Mouse (Mus musculus) spleen, adult 12 weeks (tissue): Measurements from ENCODE around the gene Paqr7.

Experiments
- DNase-seq: peaks from one replicate; pipeline ENCODE4 v3.0.0; 2022; ENCODE audit warnings: low spot score

The Paqr7 gene

DNA sequence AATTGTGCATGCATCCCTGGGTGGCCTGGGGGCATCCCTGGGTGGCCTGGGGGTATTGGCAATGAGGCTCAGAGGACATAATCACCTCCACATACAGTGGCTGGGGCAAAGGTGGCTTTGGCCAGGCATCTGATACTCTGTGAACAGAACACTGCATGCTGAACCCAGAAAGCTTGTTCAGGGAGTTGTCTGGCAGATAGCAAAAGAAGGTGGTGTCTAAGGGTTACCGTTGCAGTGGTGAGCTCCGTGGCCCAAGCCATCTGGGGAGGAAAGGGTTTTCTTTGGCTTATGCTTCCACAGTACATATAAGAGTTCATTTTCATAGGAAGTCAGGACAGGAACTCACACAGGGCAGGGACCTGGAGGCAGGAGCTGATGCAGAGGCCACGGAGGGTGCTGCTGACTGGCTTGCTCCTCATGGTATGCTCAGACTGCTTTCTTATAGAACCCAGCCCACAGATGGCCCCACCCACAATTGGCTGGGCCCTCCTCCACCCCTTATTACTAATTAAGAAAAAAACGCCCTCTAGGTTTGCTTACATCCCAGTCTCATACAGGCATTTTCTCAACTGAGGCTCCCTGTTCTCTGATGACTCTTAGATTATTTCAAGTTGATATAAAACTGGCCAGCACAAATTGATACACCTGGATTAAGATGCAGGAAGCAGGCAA is 7.3 kb downstream of the Paqr7 start:
- DNase-seq = peak; percentile 49

DNA sequence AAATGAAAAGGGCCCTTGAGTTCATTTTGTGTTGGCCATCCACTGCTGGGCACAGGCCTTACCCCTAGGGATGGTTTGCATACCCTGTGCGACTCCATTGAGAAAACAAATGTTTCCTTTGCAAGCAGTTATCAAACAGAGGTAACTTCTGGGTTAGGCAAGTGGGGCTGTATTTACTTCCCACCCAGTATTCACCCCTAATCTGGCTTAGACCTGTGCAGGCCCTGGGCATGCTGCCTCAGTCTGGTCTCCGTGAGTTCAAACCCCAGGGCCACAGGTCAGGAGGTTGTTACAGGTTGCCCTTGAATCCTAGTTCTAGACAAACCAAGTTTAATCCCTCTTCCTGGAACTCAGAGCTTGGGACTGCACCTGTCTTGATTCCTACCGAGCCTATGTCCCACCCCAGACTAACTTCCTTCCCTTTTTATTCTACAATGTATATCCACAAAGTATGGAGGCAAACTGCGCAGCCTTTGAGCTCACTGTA is 8.8 kb downstream of the Paqr7 start:
- DNase-seq = no peak

DNA sequence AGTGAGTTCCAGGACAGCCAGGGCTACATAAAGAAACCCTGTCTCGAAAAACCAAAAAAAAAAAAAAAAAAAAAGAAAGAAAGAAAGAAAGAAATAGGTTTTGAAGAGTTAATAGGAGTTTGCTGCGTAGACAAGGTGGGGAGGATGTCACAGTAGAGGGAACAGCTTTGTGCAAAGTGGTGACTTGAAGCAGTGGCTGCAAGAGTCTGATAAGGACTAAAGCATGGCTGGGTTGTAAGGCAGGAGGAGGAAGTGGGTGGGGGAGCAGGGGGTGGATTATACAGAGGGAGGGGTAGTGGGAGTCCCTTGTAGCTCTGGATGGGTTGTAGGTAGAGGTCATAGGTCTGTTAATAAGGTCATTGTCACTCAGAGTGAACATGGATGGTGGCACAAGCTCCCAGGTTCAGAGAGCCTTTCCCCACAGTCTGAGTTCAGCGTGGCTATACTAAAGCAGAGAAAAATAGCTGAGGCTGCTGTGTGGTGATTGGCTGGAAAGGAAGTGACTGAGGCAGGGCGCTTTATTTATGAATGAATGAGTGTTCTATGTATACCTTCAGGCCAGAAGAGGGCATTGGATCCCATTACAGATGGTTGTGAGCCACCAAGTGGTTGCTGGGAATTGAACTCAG is 9.6 kb downstream of the Paqr7 start:
- peak; percentile 53 for DNase-seq

DNA sequence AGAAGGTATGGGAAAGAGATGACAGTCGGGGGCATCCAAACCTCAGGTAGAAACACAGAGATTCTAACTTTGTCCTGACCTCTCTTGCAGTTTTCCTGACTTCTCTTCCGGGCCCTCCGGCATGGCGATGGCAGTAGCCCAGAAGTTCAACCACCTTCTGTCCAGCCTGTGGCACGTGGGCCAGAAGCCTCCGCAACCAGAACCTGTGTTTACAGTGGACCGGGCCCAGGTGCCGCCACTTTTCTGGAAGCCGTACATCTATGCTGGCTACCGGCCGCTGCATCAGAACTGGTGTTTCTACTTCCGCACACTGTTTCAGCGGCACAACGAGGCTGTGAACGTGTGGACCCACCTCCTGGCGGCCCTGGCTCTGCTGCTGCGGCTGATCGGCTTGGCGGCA is 10.2 kb downstream of the Paqr7 start:
- DNase-seq = no peak

DNA sequence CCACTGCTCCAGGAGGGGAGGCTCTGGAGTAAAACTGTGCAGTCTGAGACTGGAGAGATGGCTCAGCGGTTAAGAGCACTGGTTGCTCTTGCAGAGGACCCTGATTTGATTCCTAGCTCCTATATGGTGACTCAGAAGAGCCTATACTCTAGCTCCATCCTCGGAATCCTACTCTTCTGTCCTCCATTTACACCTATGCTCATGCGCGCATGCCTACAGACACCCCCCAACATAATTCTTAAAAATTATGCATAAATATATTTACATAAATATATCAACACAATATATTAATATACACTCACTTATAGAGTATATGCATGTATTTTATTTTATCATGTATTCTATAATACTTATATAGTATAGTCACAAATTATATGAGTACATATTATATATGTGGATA is 13.9 kb downstream of the Paqr7 start:
- no peak for DNase-seq

DNA sequence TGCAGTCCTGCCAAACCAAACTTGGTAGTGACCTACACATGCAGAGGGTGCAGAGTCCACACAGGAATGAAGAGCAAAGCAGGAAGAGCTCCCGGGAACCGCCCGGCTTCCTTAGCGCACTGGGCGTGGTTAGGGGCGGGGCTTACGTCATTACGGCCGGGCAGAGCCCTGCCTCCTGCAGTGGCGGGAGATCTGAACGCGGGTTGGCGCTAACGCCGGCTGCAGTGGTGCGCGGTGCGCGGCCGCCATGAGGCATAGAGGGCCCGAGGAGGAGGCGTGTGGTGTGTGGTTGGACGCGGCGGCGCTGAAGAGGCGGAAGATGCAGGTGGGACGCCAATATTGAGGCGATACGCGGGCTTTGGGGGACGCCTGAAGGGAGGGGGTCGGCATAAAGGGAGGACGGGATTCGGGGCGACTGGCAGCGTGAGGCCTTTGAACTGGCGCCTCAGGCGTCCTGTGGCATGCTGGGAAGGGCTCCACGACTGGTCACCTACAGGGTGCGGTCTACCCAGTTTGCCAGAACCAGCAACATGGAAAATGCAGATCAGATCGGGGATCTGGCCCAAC is 14.4 kb downstream of the Paqr7 start, which contains the start of gene Aunip:
Gene Aunip, plus strand, starts transcription at position 155 of the 567 bp plus-strand sequence.
- DNase-seq = peak; percentile 66

DNA sequence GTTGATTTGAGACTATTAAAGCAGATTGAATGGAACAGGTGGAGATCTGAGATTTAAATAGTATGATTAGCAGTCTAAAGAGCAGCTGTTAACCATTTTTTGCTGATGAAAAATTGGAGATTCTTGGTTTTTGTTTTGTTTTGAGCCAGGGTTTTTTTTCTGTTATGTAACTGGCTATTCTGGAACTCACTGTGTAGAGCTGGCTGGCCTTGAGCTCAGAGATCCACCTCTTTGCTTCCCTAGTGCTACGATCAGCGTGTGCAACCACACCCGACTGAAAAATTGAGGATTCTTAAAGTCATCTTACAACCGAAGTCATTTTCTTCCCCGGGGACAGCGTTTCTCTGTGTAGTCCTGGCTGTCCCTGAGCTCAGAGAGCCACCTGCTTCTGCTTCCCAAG is 15.2 kb downstream of the Paqr7 start:
- no peak for DNase-seq

DNA sequence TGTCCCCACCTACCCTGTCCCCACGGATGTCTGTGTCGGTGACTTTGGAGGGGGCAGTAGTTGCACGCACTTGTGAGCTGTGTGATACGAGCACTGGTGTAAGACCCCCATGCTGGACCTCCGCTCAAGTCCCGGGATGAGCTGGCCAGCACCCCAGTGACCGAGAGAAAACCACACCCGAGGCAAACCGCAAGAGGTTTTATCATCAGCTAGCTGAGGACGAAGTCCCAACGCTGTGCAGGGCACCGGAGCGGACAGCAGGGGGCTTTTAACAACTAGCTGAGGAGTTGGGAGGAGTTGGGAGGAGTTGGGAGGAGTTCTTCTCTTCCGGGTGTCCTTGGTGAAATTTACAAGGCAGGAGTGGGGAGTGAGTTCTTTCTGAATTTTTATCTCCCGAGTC is 16.3 kb downstream of the Paqr7 start:
- no peak for DNase-seq

DNA sequence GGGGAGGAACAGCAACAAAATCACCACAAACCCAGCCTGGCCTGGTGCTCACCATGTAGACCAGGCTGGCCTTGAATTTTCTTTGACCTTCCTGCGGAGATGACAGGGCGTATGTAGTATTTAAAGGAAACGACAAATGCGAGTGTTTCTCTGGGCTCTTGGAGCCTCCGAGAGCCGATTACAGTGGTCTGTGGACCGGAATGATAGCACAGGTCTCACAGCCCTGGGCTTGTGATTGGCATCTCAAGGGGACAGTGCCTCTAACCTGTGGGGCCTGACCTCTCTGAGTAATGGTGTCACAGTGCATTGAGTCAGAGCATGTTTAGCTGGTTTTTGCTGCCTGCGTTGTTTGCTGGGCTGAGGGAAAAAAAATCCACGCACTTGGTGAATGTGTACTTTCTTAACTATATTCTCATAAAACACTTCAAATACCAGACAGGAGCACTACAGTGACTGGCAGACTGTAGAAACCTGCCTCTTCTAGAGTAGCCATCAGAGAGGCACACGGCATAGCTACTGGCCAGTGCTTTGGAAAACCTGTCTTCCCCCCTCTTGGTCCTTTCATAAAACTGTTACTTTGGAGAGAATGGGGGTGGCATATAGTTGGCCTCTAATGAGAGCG is 17.9 kb downstream of the Paqr7 start:
- DNase-seq = no peak

DNA sequence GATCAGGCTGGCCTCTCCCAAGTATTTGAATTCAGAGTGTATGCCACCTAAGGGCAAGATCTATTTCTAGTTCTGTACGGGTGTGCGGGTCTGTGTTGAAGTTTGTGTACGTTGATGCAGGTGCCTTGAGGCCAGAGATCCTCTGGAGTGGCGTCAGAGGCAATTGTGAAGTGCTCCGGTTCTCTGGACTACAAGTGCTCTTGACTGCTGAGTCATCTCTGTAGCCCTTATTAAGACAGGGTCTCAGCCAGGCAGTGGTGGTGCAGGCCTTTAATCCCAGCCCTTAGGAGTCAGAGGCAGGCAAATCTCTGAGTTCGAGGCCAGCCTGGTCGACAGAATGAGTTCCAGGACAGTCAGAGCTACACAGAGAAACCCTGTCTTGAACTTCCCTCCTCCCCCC is 19.1 kb downstream of the Paqr7 start:
- DNase-seq = no peak

DNA sequence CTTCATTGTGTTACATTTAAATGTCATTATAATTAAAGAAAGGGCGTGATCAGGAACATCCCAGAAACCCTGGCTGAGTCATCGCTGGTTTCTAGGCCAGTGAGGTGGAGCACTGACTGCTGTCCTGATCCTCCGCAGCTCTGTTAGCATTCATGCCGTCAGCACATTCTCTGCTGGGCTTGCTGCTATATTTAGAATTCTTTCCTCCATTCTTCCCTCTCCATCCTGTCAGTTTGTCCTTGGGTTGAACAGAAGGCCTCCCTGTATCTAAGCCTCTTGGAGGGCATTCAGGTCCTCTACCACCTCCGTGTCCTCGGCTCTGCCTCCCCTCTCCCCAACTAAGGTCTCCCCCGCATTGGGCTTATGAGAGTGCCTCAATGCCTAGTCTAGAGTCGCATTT is 20.5 kb downstream of the Paqr7 start:
- DNase-seq = no peak

DNA sequence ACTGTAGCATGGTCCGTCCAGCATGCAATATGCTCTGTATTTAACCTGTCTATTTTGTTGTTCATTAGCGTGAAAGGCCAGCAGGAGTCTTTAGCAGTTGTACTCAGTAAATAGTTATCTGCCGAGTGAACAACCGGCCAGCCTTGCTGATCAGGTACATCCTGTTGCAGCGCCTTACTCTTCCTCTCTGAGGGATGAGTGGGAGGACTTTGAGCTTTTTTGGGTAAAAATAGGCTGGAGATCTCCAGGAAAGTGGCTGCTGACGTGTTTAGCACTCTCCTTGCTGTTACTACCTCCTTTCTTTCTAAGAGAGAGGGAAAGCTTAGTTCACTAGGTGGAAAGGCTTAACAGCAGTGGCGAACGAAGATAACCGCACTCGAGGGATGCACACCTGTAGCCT is 21.2 kb downstream of the Paqr7 start:
- DNase-seq = no peak

DNA sequence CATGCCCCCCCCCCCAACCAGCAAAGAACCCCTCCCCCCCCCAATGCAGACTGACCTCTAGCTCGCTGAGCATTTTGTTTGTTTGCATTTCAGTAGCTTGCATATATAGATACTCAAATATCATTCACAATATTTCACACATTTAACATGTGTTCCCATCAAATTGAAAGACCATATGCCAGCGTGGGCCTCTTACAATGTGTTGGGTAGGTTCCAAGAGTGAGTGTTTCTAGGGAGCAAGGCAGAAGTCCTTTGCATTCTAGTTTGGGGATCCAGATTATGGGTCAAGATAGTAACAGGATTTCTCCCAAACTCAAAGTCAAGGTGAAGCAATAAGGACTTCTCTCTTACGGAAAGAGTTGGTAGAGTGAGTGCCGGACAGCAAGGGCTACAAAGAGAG is 22.0 kb downstream of the Paqr7 start:
- DNase-seq = no peak

DNA sequence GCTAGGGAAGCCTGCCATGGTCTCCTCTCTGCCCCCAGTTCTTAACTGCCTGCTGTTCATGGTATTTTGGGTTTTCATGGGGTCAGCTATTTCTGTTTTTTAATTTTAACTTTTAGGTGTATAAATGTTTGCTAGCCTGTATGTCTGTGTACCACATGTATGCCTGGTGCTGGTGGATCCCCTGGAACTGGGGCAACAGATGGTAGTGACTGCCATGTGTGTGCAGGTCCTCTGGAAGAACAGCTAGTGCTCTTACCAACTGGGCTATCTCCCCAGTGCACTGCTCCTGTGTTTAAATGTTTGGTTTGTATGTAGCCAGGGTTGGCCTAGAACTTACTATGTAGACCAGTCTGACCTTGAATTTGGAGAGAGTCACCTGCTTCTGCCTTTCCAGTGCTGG is 22.8 kb downstream of the Paqr7 start:
- no peak for DNase-seq

DNA sequence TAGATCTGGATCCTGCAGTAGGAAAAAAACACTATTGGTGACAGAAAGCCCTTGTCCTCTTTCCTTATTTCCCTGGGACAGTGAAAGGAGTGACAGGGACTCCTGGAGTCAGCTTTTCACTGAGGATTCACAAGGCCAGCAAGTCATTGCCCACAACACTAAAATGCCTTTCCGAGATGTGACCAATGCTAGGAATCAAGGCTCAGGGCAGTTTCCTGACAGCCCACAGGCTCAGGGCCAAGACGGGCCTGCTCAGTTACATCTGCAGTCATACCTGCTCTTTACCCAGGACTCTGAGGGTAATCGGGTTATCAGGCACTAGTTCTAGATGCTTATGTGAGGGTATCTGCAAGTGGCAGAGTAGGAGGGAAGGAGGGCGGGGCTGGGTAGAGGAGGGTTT is 26.9 kb downstream of the Paqr7 start:
- DNase-seq = no peak

DNA sequence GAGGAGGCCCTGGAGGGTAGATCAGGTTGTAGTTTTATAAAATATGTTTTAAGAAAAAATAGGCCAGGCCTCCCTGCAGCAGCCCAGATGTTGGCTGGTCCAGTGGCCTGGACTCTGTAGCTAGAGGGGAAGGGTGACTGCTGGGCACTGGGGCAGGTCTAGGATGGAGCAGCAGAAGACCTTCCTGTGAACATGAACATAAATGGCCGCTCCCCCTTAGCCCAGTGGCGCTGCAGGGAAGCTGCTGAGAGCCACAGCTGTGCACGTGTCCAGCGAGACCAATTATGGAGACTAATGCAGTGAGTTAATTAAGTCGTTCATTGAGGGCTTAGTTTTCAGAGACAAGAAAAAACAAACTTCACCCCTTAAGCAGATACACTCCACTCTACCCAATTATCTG is 29.3 kb downstream of the Paqr7 start:
- no peak for DNase-seq

DNA sequence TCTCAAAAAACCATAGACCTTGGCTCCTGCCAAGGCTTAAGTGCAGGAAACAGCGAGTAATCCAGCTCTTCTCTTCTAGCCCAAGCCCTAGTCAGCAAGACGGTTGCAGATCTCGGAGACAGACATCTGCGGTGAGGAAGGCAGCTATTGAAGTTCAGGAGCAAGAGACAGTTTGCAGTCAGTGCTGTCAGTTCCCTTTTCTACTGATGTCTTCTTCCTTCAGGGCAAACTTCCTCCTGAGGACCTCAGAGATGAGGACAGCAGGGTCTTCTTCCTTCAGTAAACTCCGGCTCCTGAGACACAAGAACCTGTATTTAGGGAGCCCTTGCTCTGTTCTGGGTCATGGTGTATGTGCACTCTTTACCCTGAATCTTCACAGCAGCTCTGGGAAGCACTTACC is 29.7 kb downstream of the Paqr7 start:
- DNase-seq = no peak

DNA sequence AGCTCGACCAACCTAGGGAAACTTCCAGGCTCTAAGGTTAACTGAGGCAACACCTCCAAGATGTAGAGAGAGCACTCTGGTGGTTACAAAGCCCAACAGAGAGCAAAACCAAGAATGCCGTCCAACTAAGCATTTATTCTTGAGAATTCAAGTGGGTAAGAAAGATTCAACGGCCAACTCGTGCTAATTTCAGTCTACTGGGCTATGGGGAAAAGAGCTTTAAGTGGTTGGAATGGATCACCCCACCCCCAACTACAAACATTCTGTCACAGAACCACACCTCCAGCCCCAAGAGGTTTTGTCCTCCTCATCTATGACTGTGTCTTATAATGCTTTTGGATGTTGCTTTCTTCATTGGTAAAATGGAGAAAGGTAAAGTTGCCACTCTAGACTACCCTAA is 36.4 kb downstream of the Paqr7 start:
- DNase-seq = no peak

DNA sequence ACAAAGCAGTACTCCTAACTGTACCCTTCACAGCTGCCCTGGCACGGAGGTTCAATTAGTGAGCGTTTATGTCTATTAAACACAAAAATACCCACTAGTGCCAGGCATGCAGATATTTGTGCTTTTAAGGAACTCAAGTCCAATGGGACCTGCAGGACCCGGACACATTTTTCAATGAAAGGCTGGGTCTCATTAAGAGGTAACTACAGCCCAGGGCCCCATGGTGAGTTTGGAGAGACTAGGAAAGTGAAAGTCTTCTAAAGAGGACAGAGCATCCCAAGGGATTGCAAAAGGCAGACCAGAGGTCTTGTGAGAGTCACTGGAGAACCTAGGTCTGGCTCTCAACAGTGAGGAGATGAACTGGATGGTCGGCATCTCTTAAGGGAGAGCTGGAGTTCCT is 36.9 kb downstream of the Paqr7 start:
- DNase-seq = no peak

DNA sequence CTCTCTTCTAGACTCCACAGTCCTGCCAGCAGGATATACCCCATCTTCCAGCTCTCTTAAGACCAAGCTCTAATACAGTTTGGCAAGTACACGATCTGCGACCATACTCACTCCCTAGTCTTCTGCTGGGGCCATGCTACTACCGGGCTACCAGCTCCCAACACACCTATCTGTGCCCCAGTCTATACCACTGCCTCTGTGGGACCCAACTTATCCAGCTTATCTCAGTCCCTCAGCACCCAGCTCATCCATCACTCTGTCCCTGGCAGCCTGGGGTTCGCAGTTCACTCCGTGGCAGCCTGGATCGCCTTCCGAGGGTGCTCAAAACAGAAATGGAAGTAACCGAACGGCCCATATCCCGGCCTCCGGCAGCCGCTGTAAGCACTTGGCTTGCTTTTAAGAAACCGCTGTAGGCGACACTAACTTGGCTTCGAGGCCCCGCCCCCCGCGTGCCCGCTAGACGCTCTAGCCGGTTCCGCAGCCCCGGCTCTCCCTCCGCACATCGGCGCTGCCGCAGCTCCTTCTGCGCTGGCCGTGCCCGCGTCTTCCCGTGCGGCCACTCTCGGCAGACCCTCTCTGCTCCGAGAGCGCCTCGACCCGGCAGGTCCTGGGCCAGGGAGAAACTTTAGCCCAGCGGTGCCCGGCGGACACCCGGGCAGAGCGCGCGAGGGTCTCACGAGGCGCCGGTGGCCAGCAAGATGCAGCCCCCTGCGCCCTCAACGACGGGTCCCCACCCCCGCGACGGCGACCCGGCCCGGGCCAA is 37.8 kb downstream of the Paqr7 start:
- DNase-seq = peak; percentile 74

DNA sequence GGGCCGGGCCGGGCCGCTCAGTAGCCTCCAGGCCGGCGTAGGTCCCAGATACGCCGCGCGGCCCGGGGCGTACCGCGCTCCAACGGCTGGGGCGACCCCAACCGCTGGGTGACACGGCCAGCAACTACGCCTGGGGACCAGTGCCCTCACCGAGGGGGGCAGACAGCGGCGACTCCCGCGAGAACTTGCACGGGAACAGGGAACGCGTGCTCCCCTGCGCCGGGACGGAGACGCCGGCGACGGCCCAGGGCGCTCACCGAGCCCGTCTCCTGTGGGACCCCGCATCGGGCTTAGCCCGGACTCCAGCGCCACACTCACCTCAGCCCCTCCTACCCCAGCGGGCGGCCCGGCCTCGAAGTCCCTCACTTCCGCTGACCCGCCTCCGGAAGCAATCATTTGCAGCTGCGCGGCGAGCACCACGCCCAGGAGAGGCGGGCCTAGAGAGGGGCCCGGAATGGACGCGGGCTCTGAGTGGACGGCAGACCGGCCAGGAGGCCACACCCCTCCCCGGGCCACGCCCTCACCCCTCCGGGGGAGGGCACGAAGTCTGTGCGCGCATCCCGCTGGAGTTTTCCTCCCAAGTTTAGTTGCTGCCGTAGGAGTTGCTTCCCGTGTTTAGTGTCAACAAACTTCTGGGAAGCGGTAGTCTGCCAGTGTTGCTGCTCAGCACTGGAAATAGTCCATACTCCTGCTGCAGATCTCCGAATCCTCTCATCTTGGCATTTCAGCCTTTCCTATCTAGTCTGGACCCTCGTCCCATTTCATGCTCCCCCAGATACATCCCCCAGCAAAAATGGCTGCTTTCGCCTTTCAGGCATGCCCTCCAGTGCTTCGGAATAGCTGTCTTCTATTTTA is 38.7 kb downstream of the Paqr7 start, which contains the start of gene Mtfr1l:
Gene Mtfr1l, minus strand, starts transcription at position 456 of the 855 bp plus-strand sequence.
- DNase-seq = peak; percentile 97
